Mouse (Mus musculus): ENCODE measurements around the gene Nfrkb. TPM values are rescaled to one million over a fixed set of nuclear protein-coding genes. Genes with fewer than 3 reads are reported as not detected.
A peak's percentile ranks its signal among the peaks of the same experiment; 100 is the strongest.

Nfrkb gene
- 24.9 and 28.2 TPM in 2 replicates for polyA plus RNA-seq (2015; fragmentation: Nextera tagmentation; extraction: Ambion mirVana)

DNA sequence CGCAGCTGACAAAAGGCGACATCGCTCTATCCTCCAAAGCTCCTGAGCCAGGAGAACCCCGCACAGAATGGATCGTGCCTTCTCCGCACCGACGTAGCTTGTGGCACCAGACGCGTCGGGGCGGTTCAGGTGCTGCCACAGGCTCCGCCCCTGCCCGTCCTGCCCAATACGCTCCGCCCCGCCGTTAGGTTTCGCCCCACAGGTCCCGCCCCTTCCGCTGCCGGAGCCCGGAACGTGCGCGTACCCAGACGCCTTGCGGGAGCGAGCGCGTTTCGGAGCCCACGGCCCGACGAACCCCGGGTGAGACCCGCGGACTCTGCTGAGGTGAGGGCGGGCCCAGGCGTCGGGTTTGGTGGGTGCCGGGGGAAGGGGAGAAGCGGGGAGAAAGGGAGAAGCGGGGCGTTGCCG, at the start of gene Nfrkb:
Gene Nfrkb, plus strand, starts transcription at position 246 of the 408 bp plus-strand sequence.
- H3K36me3 ChIP-seq: peaks cover 22% of the 10 kb centered on the region
- peaks cover 27% of the 10 kb centered on the region for H3K4me1 ChIP-seq (replicated peaks)
- under 1% methylated on average over 42 of the region's 46 CpGs for WGBS
- peak within 1 kb of the TSS; percentile 64 for H3K27ac ChIP-seq (replicated peaks)
- peak within 1 kb of the TSS; percentile 70 for H3K4me2 ChIP-seq
- no peaks in the 10 kb centered on the region for H3K9me3 ChIP-seq
- ATAC-seq (ENCODE audit: low read depth): peak; percentile 98
- H3K9ac ChIP-seq: peak within 1 kb of the TSS; percentile 83
- peak within 1 kb of the TSS; percentile 81 for H3K4me3 ChIP-seq
- H3K27me3 ChIP-seq: no peaks in the 10 kb centered on the region

DNA sequence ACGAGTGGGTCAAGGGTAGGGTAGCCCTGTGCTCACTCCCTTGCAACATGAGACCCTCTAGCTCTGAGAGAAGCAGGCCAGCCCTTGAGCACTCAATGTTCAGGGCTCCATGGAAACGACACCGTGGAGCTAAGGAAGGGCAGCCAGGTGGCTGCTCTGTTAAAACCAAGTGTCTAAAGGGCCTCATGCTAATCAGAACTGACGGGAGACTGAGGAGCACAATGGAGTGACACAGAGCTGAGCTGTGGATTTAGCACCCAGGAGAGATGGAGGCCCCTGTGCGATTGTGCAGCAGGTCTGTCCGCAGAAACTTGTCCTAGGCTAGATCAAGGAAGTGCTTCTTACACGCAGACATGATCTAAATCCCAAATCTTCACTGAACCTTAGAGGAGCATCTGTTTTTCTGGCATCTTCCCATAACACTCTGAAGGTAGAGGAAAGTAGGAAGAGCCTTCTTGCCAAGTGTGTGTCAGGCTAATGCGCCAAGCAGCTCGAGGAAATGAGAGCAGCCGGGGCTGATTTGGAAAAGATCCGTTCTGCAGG, 41.6 kb upstream of the Nfrkb start:
- no peak for ATAC-seq (ENCODE audit: low read depth)
- Histone ChIP-seq H3K36me3 (peaks cover 20% of the 10 kb centered on the region), H3K27ac (replicated peaks) (no peak overlapping the region), H3K9me3 (no peaks in the 10 kb centered on the region), H3K9ac (no peak overlapping the region), H3K4me1 (replicated peaks) (peaks cover 10% of the 10 kb centered on the region; the same call in 1 of the 2 replicates), H3K27me3 (no peaks in the 10 kb centered on the region), H3K4me3 (no peak overlapping the region), H3K4me2 (no peak overlapping the region)
- 61% methylated on average over 11 of the region's 11 CpGs for WGBS

DNA sequence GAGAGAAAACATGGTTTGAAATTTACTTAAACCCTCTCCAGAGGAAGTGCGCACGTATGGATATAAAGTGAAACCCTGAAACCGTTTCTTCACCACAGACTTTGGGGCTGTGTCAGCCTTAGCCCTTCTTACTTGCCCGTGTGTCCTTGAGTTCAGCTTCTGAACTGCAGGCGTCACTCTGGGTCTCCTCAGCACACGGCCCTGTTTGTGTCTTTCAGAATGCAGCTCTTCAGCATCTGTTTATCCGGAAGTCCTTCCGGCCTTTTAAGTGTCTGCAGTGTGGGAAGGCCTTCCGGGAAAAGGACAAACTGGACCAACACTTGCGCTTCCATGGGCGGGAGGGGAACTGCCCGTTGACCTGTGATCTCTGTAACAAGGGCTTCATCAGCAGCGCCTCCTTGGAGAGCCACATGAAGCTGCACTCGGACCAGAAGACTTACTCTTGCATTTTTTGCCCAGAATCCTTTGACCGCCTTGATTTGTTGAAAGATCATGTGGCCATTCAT, 39.4 kb upstream of the Nfrkb start:
- ATAC-seq (ENCODE audit: low read depth): no peak
- H3K4me3 ChIP-seq: no peak overlapping the region
- H3K27ac ChIP-seq (replicated peaks): no peak overlapping the region
- H3K36me3 ChIP-seq: peaks cover 21% of the 10 kb centered on the region
- no peak overlapping the region for H3K4me2 ChIP-seq
- WGBS: 77% methylated on average over 15 of the region's 15 CpGs
- H3K4me1 ChIP-seq (replicated peaks): peaks cover 10% of the 10 kb centered on the region; the same call in 1 of the 2 replicates
- no peaks in the 10 kb centered on the region for H3K9me3 ChIP-seq
- H3K27me3 ChIP-seq: no peaks in the 10 kb centered on the region
- no peak overlapping the region for H3K9ac ChIP-seq

GRCm38 (mm10) chr9:31348458-31348857, 37.5 kb upstream of the Nfrkb start:
- Histone ChIP-seq H3K27me3 (no peaks in the 10 kb centered on the region), H3K9me3 (no peaks in the 10 kb centered on the region), H3K4me1 (replicated peaks) (peaks cover 10% of the 10 kb centered on the region; the same call in 1 of the 2 replicates), H3K4me3 (no peak overlapping the region), H3K4me2 (no peak overlapping the region), H3K9ac (no peak overlapping the region), H3K36me3 (peaks cover 24% of the 10 kb centered on the region), H3K27ac (replicated peaks) (no peak overlapping the region)
- 76% methylated on average over 4 of the region's 4 CpGs for WGBS
- ATAC-seq (ENCODE audit: low read depth): 0 out of 2 replicates have a peak, but pooled peaks have one; percentile 51

DNA sequence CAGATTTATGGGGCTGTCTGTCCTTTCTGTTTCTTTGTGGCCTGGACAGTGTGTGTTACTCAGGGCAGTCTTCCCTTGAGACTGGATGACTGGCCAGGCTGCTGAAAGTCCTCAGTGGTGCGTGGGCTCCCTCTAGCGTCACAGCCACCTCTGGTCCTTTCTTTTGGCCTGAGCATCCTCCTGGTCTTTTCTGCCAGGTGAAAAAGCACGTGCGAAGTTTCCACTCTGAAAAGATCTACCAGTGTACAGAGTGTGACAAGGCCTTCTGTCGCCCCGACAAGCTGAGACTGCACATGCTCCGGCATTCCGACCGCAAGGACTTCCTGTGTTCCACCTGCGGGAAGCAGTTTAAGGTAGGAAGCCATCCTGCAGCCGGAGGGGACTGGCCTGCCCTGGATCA, 37.1 kb upstream of the Nfrkb start:
- peak; percentile 76 for ATAC-seq (ENCODE audit: low read depth)
- Histone ChIP-seq H3K36me3 (peaks cover 29% of the 10 kb centered on the region), H3K4me3 (no peak overlapping the region), H3K4me1 (replicated peaks) (peaks cover 9% of the 10 kb centered on the region; the same call in 1 of the 2 replicates), H3K9me3 (no peaks in the 10 kb centered on the region), H3K27ac (replicated peaks) (no peak overlapping the region), H3K27me3 (no peaks in the 10 kb centered on the region), H3K9ac (no peak overlapping the region), H3K4me2 (no peak overlapping the region)
- WGBS: 70% methylated on average over 11 of the region's 11 CpGs

DNA sequence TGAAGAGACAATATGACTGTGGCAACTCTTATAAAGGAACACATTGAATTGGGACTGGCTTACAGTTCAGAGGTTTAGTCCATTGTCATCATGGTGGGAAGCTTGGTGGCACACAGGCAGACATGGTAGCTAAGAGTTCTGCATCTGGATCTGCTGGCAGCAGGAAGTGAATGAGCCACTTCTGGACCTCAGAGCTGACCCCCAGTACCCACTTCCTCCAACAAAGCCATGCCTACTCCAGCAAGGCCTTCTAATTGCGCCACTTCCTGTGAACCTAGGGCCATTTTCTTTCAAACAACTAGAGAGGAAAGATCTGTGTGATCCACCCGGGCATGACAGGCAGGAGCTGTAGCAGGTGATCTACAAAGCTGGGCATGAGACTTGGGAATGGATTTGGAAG, 33.3 kb upstream of the Nfrkb start:
- no peak overlapping the region for H3K4me2 ChIP-seq
- H3K27ac ChIP-seq (replicated peaks): no peak overlapping the region
- whole genome bisulfite sequencing: 85% methylated on average over 2 of the region's 2 CpGs
- H3K4me1 ChIP-seq (replicated peaks): no peaks in the 10 kb centered on the region; the same call in 1 of the 2 replicates
- H3K9ac ChIP-seq: no peak overlapping the region
- no peak for ATAC-seq (ENCODE audit: low read depth)
- H3K27me3 ChIP-seq: no peaks in the 10 kb centered on the region
- peaks cover 51% of the 10 kb centered on the region for H3K36me3 ChIP-seq
- H3K4me3 ChIP-seq: no peak overlapping the region
- no peaks in the 10 kb centered on the region for H3K9me3 ChIP-seq

- 90% methylated on average over 10 of the region's 10 CpGs for WGBS
- Histone ChIP-seq H3K9me3 (no peaks in the 10 kb centered on the region), H3K9ac (no peak overlapping the region), H3K4me3 (no peak overlapping the region), H3K27ac (replicated peaks) (no peak overlapping the region), H3K4me1 (replicated peaks) (no peaks in the 10 kb centered on the region; the same call in 1 of the 2 replicates), H3K4me2 (no peak overlapping the region), H3K36me3 (peaks cover 55% of the 10 kb centered on the region), H3K27me3 (no peaks in the 10 kb centered on the region)
- ATAC-seq (ENCODE audit: low read depth): no peak
Observed at GRCm38 (mm10) chr9:31353518-31353917, 32.5 kb upstream of the Nfrkb start.

- Histone ChIP-seq H3K4me1 (replicated peaks) (no peaks in the 10 kb centered on the region), H3K9me3 (no peaks in the 10 kb centered on the region), H3K27me3 (no peaks in the 10 kb centered on the region), H3K9ac (no peak overlapping the region), H3K36me3 (peaks cover 61% of the 10 kb centered on the region), H3K4me2 (no peak overlapping the region), H3K4me3 (no peak overlapping the region), H3K27ac (replicated peaks) (no peak overlapping the region)
- ATAC-seq (ENCODE audit: low read depth): no peak
- WGBS: 86% methylated on average over 7 of the region's 7 CpGs
Observed at GRCm38 (mm10) chr9:31354051-31354450, 31.9 kb upstream of the Nfrkb start.

DNA sequence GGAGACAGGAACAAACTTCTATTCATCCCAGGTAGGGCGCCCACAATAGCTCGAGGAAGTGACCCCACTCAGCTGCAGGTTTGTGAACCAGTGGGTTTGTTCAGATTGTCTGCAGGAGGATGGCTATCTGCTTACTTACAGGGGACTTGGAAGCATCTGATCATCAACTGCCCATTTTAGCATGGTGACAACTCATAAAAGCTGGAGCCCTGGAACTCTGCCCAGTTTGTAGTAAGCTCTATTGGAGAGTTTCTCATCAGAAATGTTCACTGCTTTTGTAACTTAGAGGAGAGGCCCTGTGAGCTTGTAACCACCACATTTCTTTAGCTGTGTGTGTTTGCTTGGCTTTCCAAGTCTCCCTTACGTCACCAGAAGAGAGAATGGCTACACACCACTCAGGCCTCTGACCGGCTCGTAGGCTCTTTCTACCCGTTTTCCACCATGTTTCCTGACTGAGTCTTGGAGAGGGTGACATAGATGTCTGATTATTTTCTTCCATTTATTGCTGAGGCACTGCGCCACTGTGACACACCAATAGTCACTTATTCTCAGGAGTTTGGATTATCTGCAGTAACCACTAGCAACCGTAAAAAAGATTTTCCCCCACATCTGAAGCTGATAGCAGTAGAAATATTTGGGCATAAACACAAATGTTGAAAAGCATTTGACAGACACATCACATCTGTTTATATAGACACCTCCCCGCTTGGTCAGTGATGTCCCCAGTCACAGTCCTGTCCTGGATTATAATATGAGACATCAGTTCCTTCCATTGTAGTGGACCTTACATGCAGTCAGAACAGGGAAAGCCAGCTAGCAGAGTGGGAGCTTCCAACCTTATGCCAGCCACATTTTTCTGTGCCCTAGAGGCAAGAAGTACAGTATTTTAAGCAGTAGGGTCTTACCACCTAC, 22.0 kb upstream of the Nfrkb start:
- H3K27me3 ChIP-seq: no peaks in the 10 kb centered on the region
- no peak overlapping the region for H3K4me2 ChIP-seq
- ATAC-seq (ENCODE audit: low read depth): no peak
- no peak overlapping the region for H3K27ac ChIP-seq (replicated peaks)
- H3K4me3 ChIP-seq: no peak overlapping the region
- no peaks in the 10 kb centered on the region for H3K9me3 ChIP-seq
- WGBS: 94% methylated on average over 9 of the region's 9 CpGs
- peaks cover 50% of the 10 kb centered on the region for H3K36me3 ChIP-seq
- H3K4me1 ChIP-seq (replicated peaks): no peaks in the 10 kb centered on the region
- no peak overlapping the region for H3K9ac ChIP-seq

DNA sequence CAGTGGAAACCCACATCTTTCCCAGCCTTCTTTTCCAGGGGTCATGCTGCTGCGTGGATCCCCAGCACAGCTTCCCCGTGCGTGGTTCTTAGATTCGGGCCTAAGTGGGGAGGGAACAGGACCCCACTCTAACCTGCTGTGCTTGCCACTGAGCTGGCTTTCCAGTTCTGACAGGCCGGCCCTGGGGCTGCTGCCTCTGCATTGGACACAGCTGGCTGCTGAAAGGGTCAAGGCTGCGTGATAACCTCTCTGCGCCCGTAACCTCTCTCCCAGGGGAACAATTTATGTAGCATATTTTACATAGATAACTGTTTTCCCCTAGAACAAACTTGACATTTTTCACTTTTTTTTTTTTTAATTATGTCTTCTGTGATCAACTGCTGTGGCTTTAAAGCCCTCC, 20.9 kb upstream of the Nfrkb start:
- WGBS: 72% methylated on average over 8 of the region's 8 CpGs
- Histone ChIP-seq H3K27me3 (no peaks in the 10 kb centered on the region), H3K4me3 (no peak overlapping the region), H3K9ac (no peak overlapping the region), H3K27ac (replicated peaks) (no peak overlapping the region), H3K36me3 (peaks cover 41% of the 10 kb centered on the region), H3K4me1 (replicated peaks) (no peaks in the 10 kb centered on the region), H3K9me3 (no peaks in the 10 kb centered on the region), H3K4me2 (no peak overlapping the region)
- no peak for ATAC-seq (ENCODE audit: low read depth)

DNA sequence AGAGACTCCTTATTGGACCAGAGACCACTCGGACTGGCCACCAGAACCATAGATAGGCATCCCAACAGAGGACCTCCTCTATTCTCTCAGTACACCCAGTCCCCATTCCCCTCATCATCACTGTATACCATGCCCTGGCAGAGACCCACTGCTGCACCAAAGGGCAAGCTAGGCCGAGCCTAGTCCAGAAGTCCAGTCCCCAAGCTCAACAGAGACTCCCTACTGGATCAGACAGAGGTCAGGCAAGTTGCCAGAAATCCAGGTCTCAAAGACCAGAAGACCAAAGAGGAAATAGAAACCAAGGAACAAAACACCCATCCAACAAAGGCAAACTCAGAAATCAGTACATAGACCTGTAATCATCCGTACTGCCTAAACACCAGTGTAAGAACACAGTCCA, 14.3 kb upstream of the Nfrkb start:
- WGBS: 94% methylated on average over 3 of the region's 3 CpGs
- Histone ChIP-seq H3K27ac (replicated peaks) (no peak overlapping the region), H3K4me3 (no peak overlapping the region), H3K9ac (no peak overlapping the region), H3K4me2 (no peak overlapping the region), H3K27me3 (no peaks in the 10 kb centered on the region), H3K4me1 (replicated peaks) (no peaks in the 10 kb centered on the region), H3K36me3 (peaks cover 50% of the 10 kb centered on the region), H3K9me3 (peaks cover 9% of the 10 kb centered on the region; the same call in 1 of the 2 replicates)
- no peak for ATAC-seq (ENCODE audit: low read depth)

DNA sequence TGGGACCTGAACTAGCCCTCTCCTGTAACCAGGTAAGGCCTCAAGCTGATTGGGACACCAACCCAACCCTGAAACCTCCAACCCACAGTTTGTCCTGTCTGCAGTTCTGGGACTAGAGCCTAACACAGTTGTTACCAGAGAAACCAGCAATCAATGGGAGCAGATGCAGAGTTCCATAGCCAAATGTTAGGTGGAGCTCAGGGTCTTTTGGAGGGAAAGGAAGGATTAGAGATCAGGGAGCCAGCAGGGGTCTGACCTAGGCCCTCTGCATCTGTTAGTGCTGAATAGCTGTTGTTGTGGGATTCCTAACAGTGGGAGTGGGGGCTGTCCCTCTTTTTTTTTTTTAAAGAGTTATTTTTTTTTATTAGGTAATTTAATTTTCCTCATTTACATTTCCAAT, 9.3 kb upstream of the Nfrkb start:
- no peaks in the 10 kb centered on the region for H3K27me3 ChIP-seq
- H3K27ac ChIP-seq (replicated peaks): no peak overlapping the region
- no peak overlapping the region for H3K9ac ChIP-seq
- no peaks in the 10 kb centered on the region for H3K4me1 ChIP-seq (replicated peaks)
- no peak overlapping the region for H3K4me3 ChIP-seq
- H3K4me2 ChIP-seq: no peak overlapping the region
- peaks cover 9% of the 10 kb centered on the region; the same call in 1 of the 2 replicates for H3K9me3 ChIP-seq
- peaks cover 57% of the 10 kb centered on the region for H3K36me3 ChIP-seq
- ATAC-seq (ENCODE audit: low read depth): no peak

Measured in neural tube, embryonic 13.5 days (tissue).